Mouse (Mus musculus) limb, embryonic 12.5 days (tissue): ENCODE measurements at regions not wholly inside any gene's neighbourhood (a gene's known extent, or its start where the extent isn't known, plus 50 kb on each side); places are given as distances from the start of the nearest gene placed in this dataset.

ENCODE experiments used
- ATAC-seq: fragments of 200-750 bp; cut with Nextera tagmentation; 2 replicates; pipeline ENCODE4 v1.8.0; 2017; ENCODE audit warnings: low read depth, moderate TSS enrichment; ENCODE audit not compliant: insufficient number of reproducible peaks, insufficient read depth, low FRiP score, low TSS enrichment
- H3K27ac ChIP-seq: fragments of 300-500 bp; sonication (generic); 2 replicates; pipeline ENCODE4 v1.5.1; 2016; ENCODE audit warnings: mild to moderate bottlenecking, moderate library complexity
- H3K27me3 ChIP-seq: fragments of 300-500 bp; sonication (generic); 2 replicates; pipeline ENCODE4 v1.6.1; 2016; ENCODE audit warnings: mild to moderate bottlenecking, moderate library complexity
- H3K36me3 ChIP-seq: fragments of 300-500 bp; sonication (generic); 2 replicates; pipeline ENCODE4 v1.6.1; 2016; ENCODE audit warnings: mild to moderate bottlenecking, moderate library complexity
- H3K4me1 ChIP-seq: fragments of 300-500 bp; sonication (generic); replicated peaks from 2 replicates; pipeline ENCODE4 v1.6.1; 2016
- H3K4me2 ChIP-seq: fragments of 300-500 bp; sonication (generic); 2 replicates; pipeline ENCODE4 v1.6.1; 2016; ENCODE audit warnings: mild to moderate bottlenecking, moderate library complexity
- H3K4me3 ChIP-seq: fragments of 300-500 bp; sonication (generic); replicated peaks from 2 replicates; pipeline ENCODE4 v1.5.1; 2016; ENCODE audit warnings: mild to moderate bottlenecking
- H3K9ac ChIP-seq: fragments of 300-500 bp; sonication (generic); replicated peaks from 2 replicates; pipeline ENCODE4 v1.6.1; 2016; ENCODE audit warnings: mild to moderate bottlenecking, moderate library complexity
- H3K9me3 ChIP-seq: fragments of 300-500 bp; sonication (generic); 2 replicates; pipeline ENCODE4 v1.6.1; 2016; ENCODE audit warnings: mild to moderate bottlenecking, moderate library complexity
- WGBS: fragments of 180-500 bp; shearing (Covaris S2); methylation state at CpG from one replicate; pipeline ENCODE4 v1.1.7; 2016; 5-methylcytosine and 5-hydroxymethylcytosine counted together

- 6% methylated on average over 4 of the region's 4 CpGs for WGBS
- no peaks in the 10 kb centered on the region for H3K36me3 ChIP-seq
- H3K4me3 ChIP-seq, result no peak overlapping the region
- H3K9me3 ChIP-seq, result no peaks in the 10 kb centered on the region
- peaks cover 17% of the 10 kb centered on the region for H3K4me1 ChIP-seq
- 0 out of 2 replicates have a peak, but pooled peaks cover 3% of the 10 kb centered on the region for H3K27me3 ChIP-seq
- H3K4me2 ChIP-seq, result no peak overlapping the region
- no peak overlapping the region; the same call in 1 of the 2 replicates for H3K27ac ChIP-seq
- no peak overlapping the region for H3K9ac ChIP-seq
- no peak for ATAC-seq
These were observed 70.7 kb downstream of the Setd4 start for GRCm38 (mm10) chr16:93533205-93533604.

GRCm38 (mm10) chr16:93531937-93532336 is 71.9 kb downstream of the Setd4 start:
- Histone ChIP-seq H3K4me1 (peaks cover 17% of the 10 kb centered on the region), H3K9ac (no peak overlapping the region), H3K9me3 (no peaks in the 10 kb centered on the region), H3K4me2 (no peak overlapping the region), H3K36me3 (no peaks in the 10 kb centered on the region), H3K4me3 (no peak overlapping the region), H3K27ac (no peak overlapping the region), H3K27me3 (no peaks in the 10 kb centered on the region)
- 83% methylated on average over 8 of the region's 8 CpGs for WGBS
- no peak for ATAC-seq

GRCm38 (mm10) chr16:93522485-93522884 is 81.4 kb downstream of the Setd4 start:
- H3K9ac ChIP-seq, result no peak overlapping the region
- no peaks in the 10 kb centered on the region for H3K27me3 ChIP-seq
- no peaks in the 10 kb centered on the region for H3K4me1 ChIP-seq
- H3K4me3 ChIP-seq, result no peak overlapping the region
- ATAC-seq, result no peak
- 77% methylated on average over 2 of the region's 2 CpGs for WGBS
- H3K36me3 ChIP-seq, result no peaks in the 10 kb centered on the region
- H3K27ac ChIP-seq, result no peak overlapping the region
- no peak overlapping the region for H3K4me2 ChIP-seq
- no peaks in the 10 kb centered on the region for H3K9me3 ChIP-seq

- WGBS, result 59% methylated on average over 3 of the region's 3 CpGs
- H3K9ac ChIP-seq, result no peak overlapping the region
- no peak overlapping the region for H3K4me3 ChIP-seq
- H3K27me3 ChIP-seq, result no peaks in the 10 kb centered on the region
- H3K27ac ChIP-seq, result 0 out of 2 replicates have a peak overlapping the region, but pooled peaks have one; percentile 45
- H3K4me1 ChIP-seq, result no peaks in the 10 kb centered on the region
- no peaks in the 10 kb centered on the region for H3K36me3 ChIP-seq
- no peak overlapping the region for H3K4me2 ChIP-seq
- H3K9me3 ChIP-seq, result no peaks in the 10 kb centered on the region
- ATAC-seq, result no peak
These were observed 83.4 kb downstream of the Setd4 start for GRCm38 (mm10) chr16:93520481-93520880.

GRCm38 (mm10) chr16:93518620-93519019 is 85.2 kb downstream of the Setd4 start:
- Histone ChIP-seq H3K36me3 (no peaks in the 10 kb centered on the region), H3K27ac (no peak overlapping the region), H3K4me2 (no peak overlapping the region), H3K9me3 (no peaks in the 10 kb centered on the region), H3K4me1 (no peaks in the 10 kb centered on the region), H3K27me3 (peaks cover 2% of the 10 kb centered on the region; the same call in 1 of the 2 replicates), H3K9ac (no peak overlapping the region), H3K4me3 (no peak overlapping the region)
- no peak for ATAC-seq
- WGBS, result 76% methylated on average over 1 of the region's 1 CpGs

- 57% methylated on average over 5 of the region's 5 CpGs for WGBS
- Histone ChIP-seq H3K4me3 (no peak overlapping the region), H3K9ac (no peak overlapping the region), H3K4me1 (no peaks in the 10 kb centered on the region), H3K27ac (no peak overlapping the region), H3K4me2 (no peak overlapping the region), H3K36me3 (no peaks in the 10 kb centered on the region), H3K9me3 (no peaks in the 10 kb centered on the region), H3K27me3 (peaks cover 2% of the 10 kb centered on the region; the same call in 1 of the 2 replicates)
- ATAC-seq, result no peak
These were observed 87.1 kb downstream of the Setd4 start for GRCm38 (mm10) chr16:93516793-93517192.

GRCm38 (mm10) chr16:93515456-93515941 is 88.4 kb downstream of the Setd4 start:
- no peaks in the 10 kb centered on the region for H3K36me3 ChIP-seq
- no peak overlapping the region for H3K4me2 ChIP-seq
- no peak overlapping the region for H3K4me3 ChIP-seq
- no peak overlapping the region for H3K9ac ChIP-seq
- WGBS, result 66% methylated on average over 5 of the region's 5 CpGs
- no peak for ATAC-seq
- peaks cover 2% of the 10 kb centered on the region; the same call in 1 of the 2 replicates for H3K27me3 ChIP-seq
- no peaks in the 10 kb centered on the region for H3K4me1 ChIP-seq
- no peaks in the 10 kb centered on the region for H3K9me3 ChIP-seq
- H3K27ac ChIP-seq, result no peak overlapping the region

GRCm38 (mm10) chr16:93513616-93514041 is 90.2 kb downstream of the Setd4 start:
- H3K4me1 ChIP-seq, result no peaks in the 10 kb centered on the region
- no peak overlapping the region for H3K4me2 ChIP-seq
- H3K9ac ChIP-seq, result no peak overlapping the region
- no peaks in the 10 kb centered on the region for H3K36me3 ChIP-seq
- no peak overlapping the region for H3K27ac ChIP-seq
- WGBS, result 89% methylated on average over 5 of the region's 5 CpGs
- H3K9me3 ChIP-seq, result no peaks in the 10 kb centered on the region
- no peak overlapping the region for H3K4me3 ChIP-seq
- peaks cover 2% of the 10 kb centered on the region; the same call in 1 of the 2 replicates for H3K27me3 ChIP-seq
- ATAC-seq, result no peak

GRCm38 (mm10) chr16:93511988-93512387 is 91.9 kb downstream of the Setd4 start:
- no peaks in the 10 kb centered on the region for H3K4me1 ChIP-seq
- H3K9ac ChIP-seq, result no peak overlapping the region
- WGBS, result 76% methylated on average over 4 of the region's 4 CpGs
- H3K36me3 ChIP-seq, result no peaks in the 10 kb centered on the region
- ATAC-seq, result no peak
- no peaks in the 10 kb centered on the region for H3K9me3 ChIP-seq
- peaks cover 2% of the 10 kb centered on the region; the same call in 1 of the 2 replicates for H3K27me3 ChIP-seq
- H3K27ac ChIP-seq, result no peak overlapping the region
- no peak overlapping the region for H3K4me2 ChIP-seq
- H3K4me3 ChIP-seq, result no peak overlapping the region

- H3K9ac ChIP-seq, result no peak overlapping the region
- H3K36me3 ChIP-seq, result no peaks in the 10 kb centered on the region
- ATAC-seq, result no peak
- 0 out of 2 replicates have a peak, but pooled peaks cover under 1% of the 10 kb centered on the region for H3K9me3 ChIP-seq
- H3K4me3 ChIP-seq, result no peak overlapping the region
- 2% methylated on average over 2 of the region's 2 CpGs for WGBS
- peaks cover 2% of the 10 kb centered on the region; the same call in 1 of the 2 replicates for H3K27me3 ChIP-seq
- H3K4me2 ChIP-seq, result no peak overlapping the region
- no peaks in the 10 kb centered on the region for H3K4me1 ChIP-seq
- no peak overlapping the region for H3K27ac ChIP-seq
These were observed 92.3 kb downstream of the Setd4 start for GRCm38 (mm10) chr16:93511517-93511916.

- ATAC-seq, result no peak
- no peak overlapping the region for H3K4me2 ChIP-seq
- no peak overlapping the region for H3K4me3 ChIP-seq
- peaks cover 7% of the 10 kb centered on the region; the same call in 1 of the 2 replicates for H3K9me3 ChIP-seq
- no peak overlapping the region for H3K27ac ChIP-seq
- H3K9ac ChIP-seq, result no peak overlapping the region
- no peaks in the 10 kb centered on the region for H3K27me3 ChIP-seq
- H3K4me1 ChIP-seq, result 0 out of 2 replicates have a peak, but pooled peaks cover 6% of the 10 kb centered on the region
- H3K36me3 ChIP-seq, result no peaks in the 10 kb centered on the region
- WGBS, result 92% methylated on average over 2 of the region's 2 CpGs
These were observed 105.1 kb downstream of the Setd4 start for GRCm38 (mm10) chr16:93498800-93499199.
